Mouse (Mus musculus) cerebellum, adult 2 months (tissue): ENCODE measurements at regions not wholly inside any gene's neighbourhood (a gene's known extent, or its start where the extent isn't known, plus 50 kb on each side); places are given as distances from the start of the nearest gene placed in this dataset.

Experiments
- CTCF ChIP-seq: fragments of 200-500 bp; IDR thresholded peaks from 2 replicates; pipeline ENCODE4 v1.5.1; 2011; ENCODE audit warnings: low read depth, mild to moderate bottlenecking, control low read depth, low read length, moderate library complexity, borderline replicate concordance; ENCODE audit not compliant: insufficient read depth
- POLR2A ChIP-seq: fragments of 200-500 bp; IDR thresholded peaks from 2 replicates; pipeline ENCODE4 v1.6.1; 2011; ENCODE audit warnings: low read length, control low read depth, borderline replicate concordance; ENCODE audit not compliant: insufficient read depth

DNA sequence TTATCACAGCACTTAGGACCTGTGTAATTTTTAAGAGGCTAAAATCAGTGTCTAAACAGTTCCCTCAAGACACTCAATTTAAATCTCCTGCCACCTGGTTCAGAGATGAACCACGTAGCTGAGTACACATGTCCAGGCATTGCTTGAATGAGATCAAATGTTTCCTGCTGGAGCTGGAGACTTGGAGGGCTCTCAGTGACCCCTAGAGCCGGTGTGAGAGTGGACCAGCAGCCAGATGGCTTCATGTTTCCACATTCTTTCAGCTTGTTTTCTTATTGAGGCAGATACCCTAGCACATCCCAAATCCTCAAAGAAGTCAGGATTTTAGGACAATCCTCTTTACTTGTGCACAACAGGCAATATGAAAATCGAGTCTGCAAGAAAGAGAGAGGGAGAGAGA, 590.3 kb downstream of the Rab28 start:
- TF ChIP-seq CTCF: no peak
- TF ChIP-seq POLR2A: no peak
